Mouse (Mus musculus): ENCODE data around the gene Lrrc8c. TPM values are rescaled to one million over a fixed set of nuclear protein-coding genes. Genes with fewer than 3 reads are reported as not detected.

The Lrrc8c gene
- polyA plus RNA-seq, 1 experiment from 2014 or later = 13.5 TPM

DNA sequence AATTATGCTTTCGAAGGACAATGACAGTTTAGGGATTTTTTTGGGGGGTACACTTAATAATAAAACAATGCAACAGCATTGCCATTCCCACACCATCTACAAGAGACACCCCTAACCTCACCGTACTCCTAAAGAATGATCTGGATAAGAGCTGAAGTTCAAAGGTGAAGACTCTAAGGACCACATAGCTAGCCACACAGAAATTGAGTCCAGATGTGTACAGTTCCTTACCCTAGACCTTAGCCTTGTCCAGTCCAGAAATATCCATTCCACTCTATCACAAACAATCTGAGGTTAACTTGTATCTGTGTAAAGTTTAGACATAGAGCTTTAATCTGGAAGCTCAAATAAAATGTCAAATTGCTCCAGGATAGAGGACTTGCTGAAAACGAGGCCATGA lies 2.9 kb upstream of the Lrrc8c start:
- Histone ChIP-seq H3K4me2 (ENCODE audit: low read depth, low read length) (no peak overlapping the region), H3K9me3 (replicated peaks; ENCODE audit: control insufficient read depth, low read length) (no peaks in the 10 kb centered on the region), H3K4me1 (ENCODE audit: control insufficient read depth, insufficient read depth, low read length) (no peaks in the 10 kb centered on the region; the same call in 1 of the 2 replicates), H3K27ac (replicated peaks; ENCODE audit: low read depth, low read length) (no peak overlapping the region), H3K36me3 (replicated peaks; ENCODE audit: control insufficient read depth, insufficient read depth, low read depth, low read length) (no peaks in the 10 kb centered on the region), H3K9ac (replicated peaks; ENCODE audit: low read length) (no peak overlapping the region), H3K4me3 (ENCODE audit: low read depth, low read length) (no peak overlapping the region), H3K27me3 (ENCODE audit: control insufficient read depth, insufficient read depth, low read length) (no peaks in the 10 kb centered on the region)
- WGBS = 40% methylated on average over 3 of the region's 3 CpGs
- no peak for DNase-seq (ENCODE audit: low spot score)
- ATAC-seq (replicated peaks; ENCODE audit: insufficient number of reproducible peaks, low FRiP score, low TSS enrichment, low read depth) = no peak

DNA sequence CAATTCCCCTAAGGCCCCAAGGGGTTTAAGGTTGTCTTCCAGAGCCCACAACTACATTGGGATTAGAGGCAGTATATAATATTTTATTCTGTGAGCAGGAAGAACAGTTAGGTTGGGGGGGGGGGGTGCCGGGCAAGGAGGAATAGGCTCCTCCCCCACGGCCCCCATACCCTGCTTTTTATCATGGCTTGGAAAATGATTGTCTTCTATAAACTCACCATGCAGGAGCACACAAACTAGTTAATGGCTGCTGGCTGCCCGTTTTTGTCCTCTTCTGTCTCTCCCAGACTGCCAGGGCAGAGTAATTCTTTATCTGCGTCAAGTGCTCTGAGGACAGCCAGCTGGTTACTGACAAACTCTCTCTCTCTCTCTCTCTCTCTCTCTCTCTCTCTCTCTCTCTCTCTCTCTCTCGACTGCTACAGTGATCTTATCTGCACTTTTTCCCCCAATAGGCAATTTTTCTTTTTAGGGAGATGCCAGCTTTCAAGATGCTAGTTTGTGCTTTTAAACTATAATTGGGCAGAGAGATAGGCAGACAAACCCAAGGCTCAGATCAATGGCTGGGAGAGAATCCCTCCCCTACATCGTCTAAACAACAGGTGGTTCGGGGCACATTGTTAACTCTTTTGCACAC lies 1.1 kb upstream of the Lrrc8c start:
- WGBS = 17% methylated on average over 7 of the region's 7 CpGs

DNA sequence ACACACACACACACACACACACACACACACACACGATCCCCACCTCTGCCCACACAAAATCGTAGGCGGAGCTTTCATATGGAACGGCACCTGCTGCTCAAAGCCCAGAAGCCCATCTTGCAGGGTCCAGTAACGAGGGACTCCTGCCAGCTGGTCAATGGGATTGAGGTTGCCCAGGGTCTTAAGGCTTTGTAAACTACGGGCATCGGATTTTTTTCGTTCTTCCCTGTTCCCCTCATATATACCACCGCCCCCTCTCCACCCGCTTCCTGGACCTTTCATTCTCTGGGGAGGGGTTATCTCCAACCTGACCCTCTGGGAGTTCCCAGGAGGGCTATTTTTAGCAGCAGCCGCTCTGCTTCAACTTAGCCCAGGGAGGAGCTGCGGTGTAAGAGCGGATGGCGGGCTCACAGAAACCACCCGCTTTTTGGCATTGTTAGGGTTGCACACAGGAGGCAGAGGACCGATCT lies 527 bp upstream of the Lrrc8c start:
- H3K4me3 ChIP-seq (ENCODE audit: low read depth, low read length) = peak overlapping the region; percentile 71
- no peaks in the 10 kb centered on the region for H3K36me3 ChIP-seq (replicated peaks; ENCODE audit: control insufficient read depth, insufficient read depth, low read depth, low read length)
- no peak overlapping the region for H3K27ac ChIP-seq (replicated peaks; ENCODE audit: low read depth, low read length)
- ATAC-seq (replicated peaks; ENCODE audit: insufficient number of reproducible peaks, low FRiP score, low TSS enrichment, low read depth) = 0 out of 2 replicates have a peak, but pooled peaks have one; percentile 2
- peak overlapping the region; percentile 63 for H3K4me2 ChIP-seq (ENCODE audit: low read depth, low read length)
- no peaks in the 10 kb centered on the region for H3K27me3 ChIP-seq (ENCODE audit: control insufficient read depth, insufficient read depth, low read length)
- peak overlapping the region; percentile 77 for H3K9ac ChIP-seq (replicated peaks; ENCODE audit: low read length)
- peak; percentile 28 for DNase-seq (ENCODE audit: low spot score)
- H3K9me3 ChIP-seq (replicated peaks; ENCODE audit: control insufficient read depth, low read length) = no peaks in the 10 kb centered on the region
- no peaks in the 10 kb centered on the region; the same call in 1 of the 2 replicates for H3K4me1 ChIP-seq (ENCODE audit: control insufficient read depth, insufficient read depth, low read length)
- WGBS = 2% methylated on average over 16 of the region's 16 CpGs

More for the DNA sequence above, 1.1 kb upstream of the Lrrc8c start:
- H3K4me3 ChIP-seq (ENCODE audit: low read depth, low read length) = peak overlapping the region; percentile 71; the same call in 1 of the 2 replicates
- ATAC-seq (replicated peaks; ENCODE audit: insufficient number of reproducible peaks, low FRiP score, low TSS enrichment, low read depth) (no peak), DNase-seq (ENCODE audit: low spot score) (no peak)
- H3K27me3 ChIP-seq (ENCODE audit: control insufficient read depth, insufficient read depth, low read length) = no peaks in the 10 kb centered on the region
- no peaks in the 10 kb centered on the region for H3K9me3 ChIP-seq (replicated peaks; ENCODE audit: control insufficient read depth, low read length)
- H3K27ac ChIP-seq (replicated peaks; ENCODE audit: low read depth, low read length) = no peak overlapping the region
- peak overlapping the region; percentile 63 for H3K4me2 ChIP-seq (ENCODE audit: low read depth, low read length)
- H3K9ac ChIP-seq (replicated peaks; ENCODE audit: low read length) = no peak overlapping the region
- no peaks in the 10 kb centered on the region; the same call in 1 of the 2 replicates for H3K4me1 ChIP-seq (ENCODE audit: control insufficient read depth, insufficient read depth, low read length)
- no peaks in the 10 kb centered on the region for H3K36me3 ChIP-seq (replicated peaks; ENCODE audit: control insufficient read depth, insufficient read depth, low read depth, low read length)

DNA sequence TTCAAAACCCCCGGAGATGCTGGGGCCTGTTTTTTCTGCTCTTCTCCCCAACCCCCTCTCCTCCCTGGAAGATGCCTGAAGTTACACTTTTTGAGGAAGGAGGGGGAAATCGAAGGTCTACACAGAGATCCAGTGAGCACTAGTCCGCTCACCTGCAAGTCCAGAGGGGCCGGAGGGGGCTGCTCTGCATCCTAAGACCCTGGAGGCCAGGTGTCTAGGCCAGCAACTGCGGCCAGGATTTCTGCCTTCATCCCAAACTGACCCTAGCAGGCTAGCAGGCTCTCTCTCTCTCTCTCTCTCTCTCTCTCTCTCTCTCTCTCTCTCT lies 750 bp downstream of the Lrrc8c start:
- Histone ChIP-seq H3K4me1 (ENCODE audit: control insufficient read depth, insufficient read depth, low read length) (no peaks in the 10 kb centered on the region; the same call in 1 of the 2 replicates), H3K27me3 (ENCODE audit: control insufficient read depth, insufficient read depth, low read length) (no peaks in the 10 kb centered on the region), H3K4me2 (ENCODE audit: low read depth, low read length) (peak overlapping the region; percentile 63), H3K36me3 (replicated peaks; ENCODE audit: control insufficient read depth, insufficient read depth, low read depth, low read length) (no peaks in the 10 kb centered on the region), H3K4me3 (ENCODE audit: low read depth, low read length) (peak overlapping the region; percentile 71), H3K27ac (replicated peaks; ENCODE audit: low read depth, low read length) (peak overlapping the region; percentile 30; the same call in 1 of the 2 replicates), H3K9me3 (replicated peaks; ENCODE audit: control insufficient read depth, low read length) (no peaks in the 10 kb centered on the region), H3K9ac (replicated peaks; ENCODE audit: low read length) (peak overlapping the region; percentile 77)
- WGBS = 1% methylated on average over 5 of the region's 5 CpGs
- DNase-seq (ENCODE audit: low spot score) = no peak
- ATAC-seq (replicated peaks; ENCODE audit: insufficient number of reproducible peaks, low FRiP score, low TSS enrichment, low read depth) = no peak

DNA sequence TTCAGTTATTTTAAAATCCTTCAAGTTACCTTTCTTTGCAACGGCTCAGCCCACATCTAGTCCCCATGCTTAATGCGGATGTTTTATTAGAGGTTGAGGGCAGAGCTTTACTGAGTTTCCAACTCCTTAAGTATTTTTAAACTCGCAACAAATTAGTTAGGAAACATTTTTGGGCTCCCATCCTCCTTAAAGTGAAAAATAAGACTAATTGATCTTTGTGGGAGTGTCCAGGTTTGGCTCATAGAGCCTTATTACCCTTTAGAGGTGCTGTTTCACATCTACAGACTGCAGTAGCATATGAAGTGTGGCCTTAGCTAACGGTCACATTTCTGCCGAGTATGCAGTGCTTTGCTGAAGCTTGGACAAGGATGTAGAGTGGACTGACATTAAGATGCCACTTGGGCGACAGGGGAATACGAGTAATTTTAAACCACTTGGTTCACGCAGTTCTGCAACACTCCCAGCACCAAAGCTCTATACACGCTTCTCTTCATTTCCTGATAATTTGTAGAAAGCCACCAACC lies 1.3 kb downstream of the Lrrc8c start:
- H3K9ac ChIP-seq (replicated peaks; ENCODE audit: low read length) = no peak overlapping the region; the same call in 1 of the 2 replicates
- H3K4me1 ChIP-seq (ENCODE audit: control insufficient read depth, insufficient read depth, low read length) = no peaks in the 10 kb centered on the region; the same call in 1 of the 2 replicates
- no peaks in the 10 kb centered on the region for H3K27me3 ChIP-seq (ENCODE audit: control insufficient read depth, insufficient read depth, low read length)
- no peak for DNase-seq (ENCODE audit: low spot score)
- no peaks in the 10 kb centered on the region for H3K36me3 ChIP-seq (replicated peaks; ENCODE audit: control insufficient read depth, insufficient read depth, low read depth, low read length)
- no peak overlapping the region for H3K27ac ChIP-seq (replicated peaks; ENCODE audit: low read depth, low read length)
- peak overlapping the region; percentile 63 for H3K4me2 ChIP-seq (ENCODE audit: low read depth, low read length)
- H3K9me3 ChIP-seq (replicated peaks; ENCODE audit: control insufficient read depth, low read length) = no peaks in the 10 kb centered on the region
- no peak for ATAC-seq (replicated peaks; ENCODE audit: insufficient number of reproducible peaks, low FRiP score, low TSS enrichment, low read depth)
- H3K4me3 ChIP-seq (ENCODE audit: low read depth, low read length) = peak overlapping the region; percentile 71
- WGBS = 65% methylated on average over 9 of the region's 9 CpGs

DNA sequence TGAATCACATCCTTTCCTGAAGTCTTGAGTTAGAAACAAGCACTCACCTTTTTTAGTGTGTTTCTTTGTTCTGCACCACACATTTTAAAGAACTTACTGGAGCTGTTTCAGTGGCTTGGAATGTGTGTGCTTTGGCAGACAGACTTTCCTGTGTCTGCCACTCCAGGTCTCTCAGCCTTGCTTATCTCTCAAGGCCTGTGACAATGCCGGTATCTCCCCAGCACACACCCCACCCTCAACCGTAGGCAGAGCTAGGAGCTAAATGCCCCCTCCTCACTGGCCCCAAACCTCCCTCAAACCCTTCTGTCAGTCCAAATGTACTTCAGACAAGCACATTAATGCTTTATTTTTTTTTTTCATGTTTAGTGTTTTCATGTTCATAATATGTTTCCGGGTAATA lies 4.3 kb downstream of the Lrrc8c start:
- ATAC-seq (replicated peaks; ENCODE audit: insufficient number of reproducible peaks, low FRiP score, low TSS enrichment, low read depth) = no peak
- H3K4me3 ChIP-seq (ENCODE audit: low read depth, low read length) = no peak overlapping the region
- WGBS = 79% methylated on average over 3 of the region's 3 CpGs
- H3K36me3 ChIP-seq (replicated peaks; ENCODE audit: control insufficient read depth, insufficient read depth, low read depth, low read length) = no peaks in the 10 kb centered on the region
- H3K27ac ChIP-seq (replicated peaks; ENCODE audit: low read depth, low read length) = no peak overlapping the region
- H3K9me3 ChIP-seq (replicated peaks; ENCODE audit: control insufficient read depth, low read length) = no peaks in the 10 kb centered on the region
- H3K9ac ChIP-seq (replicated peaks; ENCODE audit: low read length) = no peak overlapping the region
- no peak overlapping the region for H3K4me2 ChIP-seq (ENCODE audit: low read depth, low read length)
- no peak for DNase-seq (ENCODE audit: low spot score)
- H3K27me3 ChIP-seq (ENCODE audit: control insufficient read depth, insufficient read depth, low read length) = no peaks in the 10 kb centered on the region
- no peaks in the 10 kb centered on the region; the same call in 1 of the 2 replicates for H3K4me1 ChIP-seq (ENCODE audit: control insufficient read depth, insufficient read depth, low read length)

DNA sequence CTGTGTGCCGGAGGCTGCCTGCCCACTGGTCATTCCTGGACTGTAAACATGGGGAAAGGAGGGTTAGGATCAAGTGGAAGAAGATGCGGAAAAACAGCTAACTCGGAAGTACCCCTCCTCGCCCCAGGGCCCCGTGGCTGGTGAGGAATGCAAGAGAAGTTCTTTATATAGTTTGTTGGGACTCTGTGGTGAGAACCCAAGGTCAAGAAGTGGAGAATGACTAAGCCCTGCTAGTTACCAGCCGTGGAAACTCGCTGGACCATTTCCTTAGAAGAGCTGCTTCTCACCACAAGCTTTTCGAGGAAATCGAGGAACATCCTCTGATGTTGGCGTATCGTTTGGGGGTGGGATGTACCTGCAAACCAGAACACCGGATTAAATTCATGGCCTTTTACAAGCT lies 5.8 kb downstream of the Lrrc8c start:
- Histone ChIP-seq H3K36me3 (replicated peaks; ENCODE audit: control insufficient read depth, insufficient read depth, low read depth, low read length) (no peaks in the 10 kb centered on the region), H3K4me2 (ENCODE audit: low read depth, low read length) (no peak overlapping the region), H3K4me1 (ENCODE audit: control insufficient read depth, insufficient read depth, low read length) (no peaks in the 10 kb centered on the region; the same call in 1 of the 2 replicates), H3K27me3 (ENCODE audit: control insufficient read depth, insufficient read depth, low read length) (no peaks in the 10 kb centered on the region), H3K9me3 (replicated peaks; ENCODE audit: control insufficient read depth, low read length) (no peaks in the 10 kb centered on the region), H3K4me3 (ENCODE audit: low read depth, low read length) (no peak overlapping the region), H3K27ac (replicated peaks; ENCODE audit: low read depth, low read length) (no peak overlapping the region), H3K9ac (replicated peaks; ENCODE audit: low read length) (no peak overlapping the region)
- 92% methylated on average over 12 of the region's 12 CpGs for WGBS
- no peak for ATAC-seq (replicated peaks; ENCODE audit: insufficient number of reproducible peaks, low FRiP score, low TSS enrichment, low read depth)
- DNase-seq (ENCODE audit: low spot score) = no peak

DNA sequence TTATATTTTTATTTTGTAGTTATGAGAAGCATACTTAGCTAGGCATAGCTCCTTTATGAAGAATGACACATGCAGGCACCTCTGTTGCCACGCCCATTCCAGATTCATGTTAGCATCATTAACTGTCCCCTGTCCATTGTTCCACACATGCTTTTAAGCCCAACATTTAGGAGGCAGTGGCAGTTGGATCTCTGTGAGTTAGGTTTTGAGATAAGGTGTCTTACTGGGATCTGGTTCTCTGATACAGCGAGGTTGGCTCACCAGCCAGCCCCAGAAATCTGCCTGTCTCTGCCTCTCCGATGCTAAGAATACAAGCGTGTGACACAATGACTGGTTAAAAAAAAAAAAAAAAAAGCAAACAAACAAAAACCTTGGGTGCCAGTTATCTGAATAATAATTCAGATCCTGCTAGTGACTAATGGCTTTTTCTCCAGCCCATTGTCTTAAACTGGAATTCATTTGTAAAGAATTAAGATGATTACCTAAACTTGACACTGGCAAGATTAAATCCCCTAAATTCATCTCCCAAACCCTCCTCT lies 7.0 kb downstream of the Lrrc8c start:
- WGBS = 88% methylated on average over 4 of the region's 4 CpGs

More for the DNA sequence above, 7.0 kb downstream of the Lrrc8c start:
- Histone ChIP-seq H3K36me3 (replicated peaks; ENCODE audit: control insufficient read depth, insufficient read depth, low read depth, low read length) (no peaks in the 10 kb centered on the region), H3K4me3 (ENCODE audit: low read depth, low read length) (no peak overlapping the region), H3K4me2 (ENCODE audit: low read depth, low read length) (no peak overlapping the region), H3K9me3 (replicated peaks; ENCODE audit: control insufficient read depth, low read length) (no peaks in the 10 kb centered on the region), H3K9ac (replicated peaks; ENCODE audit: low read length) (no peak overlapping the region), H3K27me3 (ENCODE audit: control insufficient read depth, insufficient read depth, low read length) (no peaks in the 10 kb centered on the region), H3K27ac (replicated peaks; ENCODE audit: low read depth, low read length) (no peak overlapping the region), H3K4me1 (ENCODE audit: control insufficient read depth, insufficient read depth, low read length) (no peaks in the 10 kb centered on the region)
- ATAC-seq (replicated peaks; ENCODE audit: insufficient number of reproducible peaks, low FRiP score, low TSS enrichment, low read depth) = no peak
- DNase-seq (ENCODE audit: low spot score) = no peak
